Mouse (Mus musculus) liver, postnatal 0 days (tissue): Measurements from ENCODE around the gene Olfr610.

Experiments
- CTCF ChIP-seq: sonication (generic); IDR thresholded peaks from 2 replicates; pipeline ENCODE4 v1.5.1; 2016; ENCODE audit warnings: antibody characterized with exemption, low read depth
- EP300 ChIP-seq: IDR thresholded peaks from 2 replicates; pipeline ENCODE4 v1.6.1; 2016; ENCODE audit warnings: antibody characterized with exemption, low read depth, mild to moderate bottlenecking

DNA sequence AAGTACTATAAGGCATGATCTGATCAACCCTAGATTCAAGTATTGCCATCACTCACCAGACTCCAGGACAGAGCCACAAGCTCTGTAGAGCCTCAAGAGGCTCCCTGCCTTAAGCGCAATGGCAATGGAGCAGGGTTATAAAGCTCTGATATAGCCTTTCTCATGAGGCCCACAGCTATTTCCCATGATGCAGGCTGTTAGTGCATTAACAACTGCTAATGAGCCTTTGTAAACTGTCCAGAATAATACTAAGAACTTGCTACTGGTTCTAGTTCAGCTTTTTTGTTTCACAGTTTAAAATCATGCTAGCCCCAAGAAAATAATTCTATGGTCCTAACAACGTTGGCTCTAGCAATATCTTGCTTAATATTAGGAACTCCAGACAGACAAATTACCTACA is at the start of gene Olfr610:
- TF ChIP-seq CTCF (no peak), EP300 (no peak)
